Mouse (Mus musculus) heart, adult 2 months (tissue): ENCODE results near the gene Il22ra1.

ENCODE experiments used
- CTCF ChIP-seq: fragments of 200-600 bp; IDR thresholded peaks from 2 replicates; pipeline ENCODE4 v1.8.1; 2022; ENCODE audit warnings: antibody characterized with exemption, mild to moderate bottlenecking, moderate library complexity
- EP300 ChIP-seq: fragments of 200-500 bp; IDR thresholded peaks from 2 replicates; pipeline ENCODE4 v1.6.1; 2011; ENCODE audit warnings: low read depth, low read length, control low read depth; ENCODE audit not compliant: insufficient read depth
- POLR2A ChIP-seq: fragments of 200-500 bp; IDR thresholded peaks from 2 replicates; pipeline ENCODE4 v1.6.1; 2011; ENCODE audit warnings: mild to moderate bottlenecking, low read depth, low read length, control low read depth; ENCODE audit not compliant: insufficient read depth

- TF ChIP-seq POLR2A (no peak), EP300 (peak; percentile 57; the same call in 1 of the 2 replicates), CTCF (no peak)
Observed at GRCm38 (mm10) chr4:135772671-135773070, 44.7 kb downstream of the Il22ra1 start.
